Mouse (Mus musculus): ENCODE measurements around the gene Stat2. TPM values are rescaled to one million over a fixed set of nuclear protein-coding genes. Genes with fewer than 3 reads are reported as not detected.

The Stat2 gene
- polyA plus RNA-seq (2014; fragmentation: Illumina TruSeq; extraction: RNeasy Lipid Tissue Mini Kit (QIAGEN cat#74804); ENCODE audit: low read depth, low replicate concordance): 3.6 TPM

GRCm38 (mm10) chr10:128270287-128270841 is at the start of gene Stat2:
Gene Stat2 (plus strand): TSS chr10:128270559.

GRCm38 (mm10) chr10:128225538-128225937 is 44.8 kb upstream of the Stat2 start, which contains the start of gene Mip:
Gene Mip (plus strand): TSS chr10:128225838.

GRCm38 (mm10) chr10:128231697-128232419 is 38.5 kb upstream of the Stat2 start, which contains the start of gene Timeless:
Gene Timeless (plus strand): TSS chr10:128232065.

GRCm38 (mm10) chr10:128253677-128254255 is 16.6 kb upstream of the Stat2 start, which contains the start of gene Apon:
Gene Apon (plus strand): TSS chr10:128254096.

GRCm38 (mm10) chr10:128268371-128268770 is 2.0 kb upstream of the Stat2 start, which contains the start of gene Apof:
Gene Apof (plus strand): TSS chr10:128268671.

GRCm38 (mm10) chr10:128298702-128299171 is 28.4 kb downstream of the Stat2 start, which contains the start of gene Il23a:
Gene Il23a (minus strand): TSS chr10:128298752.

GRCm38 (mm10) chr10:128303126-128304021 is 33.0 kb downstream of the Stat2 start, which contains the start of gene Pan2:
Gene Pan2 (plus strand): TSS chr10:128303335.

GRCm38 (mm10) chr10:128322141-128323108 is 52.1 kb downstream of the Stat2 start, which contains the start of gene Cnpy2:
Gene Cnpy2 (plus strand): TSS chr10:128322459.

GRCm38 (mm10) chr10:128337306-128338181 is 67.2 kb downstream of the Stat2 start, which contains the start of gene Cs:
Gene Cs (plus strand): TSS chr10:128337734.

Other genes starting within 250 kb of the Stat2 start
- 1,133 TPM for gene Naca, start 235.0 kb upstream of the Stat2 start, polyA plus RNA-seq (2014; fragmentation: Illumina TruSeq; extraction: RNeasy Lipid Tissue Mini Kit (QIAGEN cat#74804); ENCODE audit: low read depth, low replicate concordance)
- 395 TPM for gene Ptges3, start 211.6 kb upstream of the Stat2 start, polyA plus RNA-seq (2014; fragmentation: Illumina TruSeq; extraction: RNeasy Lipid Tissue Mini Kit (QIAGEN cat#74804); ENCODE audit: low read depth, low replicate concordance)
- gene Atp5b, start 187.3 kb upstream of the Stat2 start, polyA plus RNA-seq (2014; fragmentation: Illumina TruSeq; extraction: RNeasy Lipid Tissue Mini Kit (QIAGEN cat#74804); ENCODE audit: low read depth, low replicate concordance): 1,708 TPM
- gene Baz2a, start 179.0 kb upstream of the Stat2 start, polyA plus RNA-seq (2014; fragmentation: Illumina TruSeq; extraction: RNeasy Lipid Tissue Mini Kit (QIAGEN cat#74804); ENCODE audit: low read depth, low replicate concordance): 9.3 TPM
- 12.4 TPM for gene Rbms2, start 90.3 kb upstream of the Stat2 start, polyA plus RNA-seq (2014; fragmentation: Illumina TruSeq; extraction: RNeasy Lipid Tissue Mini Kit (QIAGEN cat#74804); ENCODE audit: low read depth, low replicate concordance)
- not detected for gene Gls2, start 76.1 kb upstream of the Stat2 start, polyA plus RNA-seq (2014; fragmentation: Illumina TruSeq; extraction: RNeasy Lipid Tissue Mini Kit (QIAGEN cat#74804); ENCODE audit: low read depth, low replicate concordance)
- gene Spryd4, start 58.8 kb upstream of the Stat2 start, polyA plus RNA-seq (2014; fragmentation: Illumina TruSeq; extraction: RNeasy Lipid Tissue Mini Kit (QIAGEN cat#74804); ENCODE audit: low read depth, low replicate concordance): 16.3 TPM
- gene Mip, start 44.7 kb upstream of the Stat2 start, polyA plus RNA-seq (2014; fragmentation: Illumina TruSeq; extraction: RNeasy Lipid Tissue Mini Kit (QIAGEN cat#74804); ENCODE audit: low read depth, low replicate concordance): not detected
- 2.3 TPM for gene Timeless, start 38.5 kb upstream of the Stat2 start, polyA plus RNA-seq (2014; fragmentation: Illumina TruSeq; extraction: RNeasy Lipid Tissue Mini Kit (QIAGEN cat#74804); ENCODE audit: low read depth, low replicate concordance)
- not detected for gene Apon, start 16.5 kb upstream of the Stat2 start, polyA plus RNA-seq (2014; fragmentation: Illumina TruSeq; extraction: RNeasy Lipid Tissue Mini Kit (QIAGEN cat#74804); ENCODE audit: low read depth, low replicate concordance)
- gene Apof, start 1.9 kb upstream of the Stat2 start, polyA plus RNA-seq (2014; fragmentation: Illumina TruSeq; extraction: RNeasy Lipid Tissue Mini Kit (QIAGEN cat#74804); ENCODE audit: low read depth, low replicate concordance): not detected
- gene Il23a, start 28.2 kb downstream of the Stat2 start, polyA plus RNA-seq (2014; fragmentation: Illumina TruSeq; extraction: RNeasy Lipid Tissue Mini Kit (QIAGEN cat#74804); ENCODE audit: low read depth, low replicate concordance): not detected
- gene Pan2, start 32.8 kb downstream of the Stat2 start, polyA plus RNA-seq (2014; fragmentation: Illumina TruSeq; extraction: RNeasy Lipid Tissue Mini Kit (QIAGEN cat#74804); ENCODE audit: low read depth, low replicate concordance): 4.8 TPM
- gene Cnpy2, start 51.9 kb downstream of the Stat2 start, polyA plus RNA-seq (2014; fragmentation: Illumina TruSeq; extraction: RNeasy Lipid Tissue Mini Kit (QIAGEN cat#74804); ENCODE audit: low read depth, low replicate concordance): 69.0 TPM
- gene Cs, start 67.2 kb downstream of the Stat2 start, polyA plus RNA-seq (2014; fragmentation: Illumina TruSeq; extraction: RNeasy Lipid Tissue Mini Kit (QIAGEN cat#74804); ENCODE audit: low read depth, low replicate concordance): 106 TPM
- gene Coq10a, start 98.4 kb downstream of the Stat2 start, polyA plus RNA-seq (2014; fragmentation: Illumina TruSeq; extraction: RNeasy Lipid Tissue Mini Kit (QIAGEN cat#74804); ENCODE audit: low read depth, low replicate concordance): 8.7 TPM
- 4.6 TPM for gene Ankrd52, start 106.6 kb downstream of the Stat2 start, polyA plus RNA-seq (2014; fragmentation: Illumina TruSeq; extraction: RNeasy Lipid Tissue Mini Kit (QIAGEN cat#74804); ENCODE audit: low read depth, low replicate concordance)
- gene Slc39a5, start 130.7 kb downstream of the Stat2 start, polyA plus RNA-seq (2014; fragmentation: Illumina TruSeq; extraction: RNeasy Lipid Tissue Mini Kit (QIAGEN cat#74804); ENCODE audit: low read depth, low replicate concordance): 0.53 TPM
- 18.4 TPM for gene Nabp2, start 140.9 kb downstream of the Stat2 start, polyA plus RNA-seq (2014; fragmentation: Illumina TruSeq; extraction: RNeasy Lipid Tissue Mini Kit (QIAGEN cat#74804); ENCODE audit: low read depth, low replicate concordance)
- 4.9 TPM for gene Rnf41, start 141.1 kb downstream of the Stat2 start, polyA plus RNA-seq (2014; fragmentation: Illumina TruSeq; extraction: RNeasy Lipid Tissue Mini Kit (QIAGEN cat#74804); ENCODE audit: low read depth, low replicate concordance)
- 47.7 TPM for gene Smarcc2, start 188.7 kb downstream of the Stat2 start, polyA plus RNA-seq (2014; fragmentation: Illumina TruSeq; extraction: RNeasy Lipid Tissue Mini Kit (QIAGEN cat#74804); ENCODE audit: low read depth, low replicate concordance)
- 99.8 TPM for gene Myl6, start 223.6 kb downstream of the Stat2 start, polyA plus RNA-seq (2014; fragmentation: Illumina TruSeq; extraction: RNeasy Lipid Tissue Mini Kit (QIAGEN cat#74804); ENCODE audit: low read depth, low replicate concordance)
- gene Myl6b, start 228.1 kb downstream of the Stat2 start, polyA plus RNA-seq (2014; fragmentation: Illumina TruSeq; extraction: RNeasy Lipid Tissue Mini Kit (QIAGEN cat#74804); ENCODE audit: low read depth, low replicate concordance): 0.40 TPM